Mouse (Mus musculus) liver, embryonic 14.5 days (tissue): ENCODE measurements at regions not wholly inside any gene's neighbourhood (a gene's known extent, or its start where the extent isn't known, plus 50 kb on each side); places are given as distances from the start of the nearest gene placed in this dataset.

Source experiments
- CTCF ChIP-seq: IDR thresholded peaks from 2 replicates; pipeline ENCODE4 v1.5.1; 2016; ENCODE audit warnings: antibody characterized with exemption, low read depth, control low read depth
- EP300 ChIP-seq: IDR thresholded peaks from 2 replicates; pipeline ENCODE4 v1.6.1; 2016; ENCODE audit warnings: antibody characterized with exemption, low read depth

DNA sequence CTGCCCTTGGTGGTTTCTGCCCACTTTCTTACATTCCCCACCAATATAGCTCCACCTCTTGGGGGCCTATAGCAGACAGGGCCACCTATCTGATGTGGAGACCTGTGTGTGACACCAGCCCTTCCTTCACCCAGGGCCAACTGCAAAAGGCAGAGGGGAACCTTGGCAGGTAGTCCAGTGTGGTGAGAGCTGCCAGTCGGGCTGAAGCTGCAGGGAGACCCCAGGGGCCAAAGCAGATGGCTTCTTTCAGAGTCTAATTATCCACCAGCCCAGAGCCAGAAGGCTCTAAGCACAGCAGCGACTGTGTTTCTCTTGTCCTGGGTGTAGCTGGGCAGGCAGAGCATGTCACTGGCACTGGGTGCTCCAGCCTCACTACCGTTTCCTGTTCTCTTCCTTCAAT, 104.5 kb downstream of the Chst1 start:
- no peak for TF ChIP-seq CTCF
- no peak for TF ChIP-seq EP300
